Mouse (Mus musculus) ES-E14 (cell line): Measurements from ENCODE around the gene Hsd17b13. TPM values are rescaled to one million over a fixed set of nuclear protein-coding genes. Genes with fewer than 3 reads are reported as not detected.

Experiments
- DNase-seq: peaks from one replicate; pipeline ENCODE4 v3.0.0-alpha.2; 2013; ENCODE audit warnings: low read depth, low spot score
- H3K27ac ChIP-seq: 2 replicates; pipeline ENCODE4 v1.5.1; 2012; ENCODE audit warnings: low read depth, mild to moderate bottlenecking, low read length, moderate library complexity, mixed read lengths; ENCODE audit not compliant: poor library complexity, insufficient read depth, severe bottlenecking
- H3K36me3 ChIP-seq: 2 replicates; pipeline ENCODE4 v1.6.1; 2012; ENCODE audit warnings: mild to moderate bottlenecking, low read length, moderate library complexity, mixed read lengths; ENCODE audit not compliant: control insufficient read depth, poor library complexity, insufficient read depth, severe bottlenecking
- H3K4me1 ChIP-seq, 2 experiments: fragments of 150-350 bp in 1 of 2; sonication (generic) in 1 of 2; 2 replicates each; pipeline ENCODE4 v1.6.1; 2012; ENCODE audit warnings: low read length in 2 of 2, mild to moderate bottlenecking in 1 of 2, mixed read lengths in 1 of 2; ENCODE audit not compliant: control insufficient read depth in 2 of 2, insufficient read depth in 2 of 2, poor library complexity in 1 of 2
- H3K4me3 ChIP-seq, 2 experiments: fragments of 150-350 bp in 1 of 2; sonication (generic) in 1 of 2; 2 replicates each; pipeline ENCODE4 v1.5.1; 2012; ENCODE audit warnings: low read length in 2 of 2, low read depth in 1 of 2, mild to moderate bottlenecking in 1 of 2, mixed read lengths in 1 of 2; ENCODE audit not compliant: insufficient read depth in 1 of 2, poor library complexity in 1 of 2, severe bottlenecking in 1 of 2
- H3K9ac ChIP-seq: 2 replicates; pipeline ENCODE4 v1.6.1; 2012; ENCODE audit warnings: low read depth, mild to moderate bottlenecking, low read length, mixed read lengths; ENCODE audit not compliant: poor library complexity, insufficient read depth, severe bottlenecking
- H3K9me3 ChIP-seq: fragments of 150-350 bp; sonication (generic); 2 replicates; pipeline ENCODE4 v1.6.1; 2012; ENCODE audit warnings: low read depth, mild to moderate bottlenecking, low read length; ENCODE audit not compliant: control insufficient read depth, insufficient read depth
- CHD2 ChIP-seq: IDR thresholded peaks from 2 replicates; pipeline ENCODE4 v1.6.1; 2014; ENCODE audit warnings: mild to moderate bottlenecking, low read depth, low read length, inconsistent platforms
- HCFC1 ChIP-seq: IDR thresholded peaks from 2 replicates; pipeline ENCODE4 v1.6.1; 2012; ENCODE audit warnings: low read length, inconsistent platforms, borderline replicate concordance; ENCODE audit not compliant: insufficient read depth
- MAFK ChIP-seq: IDR thresholded peaks from 2 replicates; pipeline ENCODE4 v1.6.1; 2014; ENCODE audit warnings: mild to moderate bottlenecking, low read depth, low read length, inconsistent platforms; ENCODE audit not compliant: insufficient read depth
- ZC3H11A ChIP-seq: IDR thresholded peaks from 2 replicates; pipeline ENCODE4 v1.6.1; 2012; ENCODE audit warnings: low read depth, mild to moderate bottlenecking, inconsistent platforms, low read length, borderline replicate concordance
- ZNF384 ChIP-seq: IDR thresholded peaks from 2 replicates; pipeline ENCODE4 v1.6.1; 2012; ENCODE audit warnings: low read depth, low read length, inconsistent platforms
- in situ Hi-C, 2 experiments: fragments of 600-800 bp; cut with MboI; formaldehyde crosslinking; loops; one replicate each; pipeline ENCODE4 v1.15.1; 2025; ENCODE audit warnings: low sequenced_read_pairs in 2 of 2, inconsistent platforms in 1 of 2; ENCODE audit not compliant: unreplicated experiment in 2 of 2
- total RNA-seq: library from RNA; depleted of rRNA; stranded (reverse); fragments of 300-350 nt; gene quantifications from 2 replicates; pipeline ENCODE4 v1.2.3, GENCODE M21; 2012

The Hsd17b13 gene
- total RNA-seq, 1 experiment: not detected

- in situ Hi-C loops: loop anchor here in 1 of 2 experiments (25.0 kb wide), 1 partner anchor 356 kb away; the partner anchor contains the start of gene Mepe
- Histone ChIP-seq H3K27ac (no peak overlapping the region), H3K9ac (no peak overlapping the region), H3K36me3 (peaks cover 3% of the 10 kb centered on the region; the same call in 1 of the 2 replicates), H3K9me3 (no peaks in the 10 kb centered on the region), H3K4me1 (no peaks in the 10 kb centered on the region), H3K4me3 (no peak overlapping the region)
- TF ChIP-seq CHD2: no peak
- TF ChIP-seq HCFC1: no peak
- TF ChIP-seq ZC3H11A: no peak
- no peak for TF ChIP-seq MAFK
- TF ChIP-seq ZNF384: no peak
- DNase-seq: no peak
These were observed 3.7 kb upstream of the Hsd17b13 start for GRCm38 (mm10) chr5:103980705-103981560.

GRCm38 (mm10) chr5:103977907-103978570 is 829 bp upstream of the Hsd17b13 start:
- H3K9me3 ChIP-seq: no peaks in the 10 kb centered on the region
- in situ Hi-C loops: loop anchor here in 1 of 2 experiments (25.0 kb wide), 1 partner anchor 359 kb away; the partner anchor contains the start of gene Mepe
- H3K4me3 ChIP-seq: no peak overlapping the region
- no peaks in the 10 kb centered on the region for H3K4me1 ChIP-seq
- TF ChIP-seq MAFK: no peak
- no peak for TF ChIP-seq CHD2
- TF ChIP-seq ZC3H11A: no peak
- no peak for TF ChIP-seq ZNF384
- H3K9ac ChIP-seq: no peak overlapping the region
- no peak overlapping the region for H3K27ac ChIP-seq
- DNase-seq: no peak
- peaks cover 2% of the 10 kb centered on the region; the same call in 1 of the 2 replicates for H3K36me3 ChIP-seq

GRCm38 (mm10) chr5:103975736-103976135 is 1.5 kb downstream of the Hsd17b13 start:
- DNase-seq: no peak
- TF ChIP-seq HCFC1: no peak
- TF ChIP-seq MAFK: no peak
- TF ChIP-seq ZNF384: no peak
- no peak for TF ChIP-seq CHD2
- TF ChIP-seq ZC3H11A: no peak
- in situ Hi-C loops: loop anchor here in 1 of 2 experiments (25.0 kb wide), 1 partner anchor 362 kb away; the partner anchor contains the start of gene Mepe
- Histone ChIP-seq H3K9me3 (no peaks in the 10 kb centered on the region), H3K27ac (no peak overlapping the region), H3K4me3 (no peak overlapping the region), H3K9ac (no peak overlapping the region), H3K4me1 (peaks cover 0 to 4% of the 10 kb centered on the region in 2 experiments; a peak in 1 of 4 replicates), H3K36me3 (no peaks in the 10 kb centered on the region)

- no peak for DNase-seq
- in situ Hi-C loops: no loop called here
- H3K27ac ChIP-seq: no peak overlapping the region
- no peak overlapping the region for H3K9ac ChIP-seq
- no peak for TF ChIP-seq MAFK
- TF ChIP-seq ZC3H11A: no peak
- H3K4me3 ChIP-seq: no peak overlapping the region
- no peaks in the 10 kb centered on the region for H3K36me3 ChIP-seq
- no peaks in the 10 kb centered on the region for H3K9me3 ChIP-seq
- peaks cover 0 to 4% of the 10 kb centered on the region in 2 experiments; a peak in 1 of 4 replicates for H3K4me1 ChIP-seq
These were observed 4.4 kb downstream of the Hsd17b13 start for GRCm38 (mm10) chr5:103972801-103973200.
